Mouse (Mus musculus) kidney, embryonic 16.5 days (tissue): ENCODE measurements at regions not wholly inside any gene's neighbourhood (a gene's known extent, or its start where the extent isn't known, plus 50 kb on each side); places are given as distances from the start of the nearest gene placed in this dataset.

Experiments used
- ATAC-seq: fragments of 200-750 bp; cut with Nextera tagmentation; 2 replicates; pipeline ENCODE4 v1.8.0; 2017; ENCODE audit warnings: moderate TSS enrichment; ENCODE audit not compliant: low FRiP score, low TSS enrichment
- H3K27ac ChIP-seq: fragments of 300-500 bp; sonication (generic); 2 replicates; pipeline ENCODE4 v1.5.1; 2014; ENCODE audit warnings: low read length
- H3K27me3 ChIP-seq: fragments of 300-500 bp; sonication (generic); 2 replicates; pipeline ENCODE4 v1.6.1; 2014; ENCODE audit warnings: low read length, control low read depth, mixed read lengths; ENCODE audit not compliant: insufficient read depth
- H3K36me3 ChIP-seq: fragments of 300-500 bp; sonication (generic); 2 replicates; pipeline ENCODE4 v1.6.1; 2014; ENCODE audit warnings: low read length, control low read depth, mixed read lengths; ENCODE audit not compliant: insufficient read depth
- H3K4me1 ChIP-seq: fragments of 300-500 bp; sonication (generic); 2 replicates; pipeline ENCODE4 v1.6.1; 2014; ENCODE audit warnings: low read length, control low read depth, mixed read lengths; ENCODE audit not compliant: insufficient read depth
- H3K4me2 ChIP-seq: fragments of 300-500 bp; sonication (generic); replicated peaks from 2 replicates; pipeline ENCODE4 v1.6.1; 2014; ENCODE audit warnings: low read depth, low read length
- H3K4me3 ChIP-seq: fragments of 300-500 bp; sonication (generic); 2 replicates; pipeline ENCODE4 v1.5.1; 2014; ENCODE audit warnings: mild to moderate bottlenecking, low read length
- H3K9ac ChIP-seq: fragments of 300-500 bp; sonication (generic); replicated peaks from 2 replicates; pipeline ENCODE4 v1.6.1; 2014; ENCODE audit warnings: low read length
- H3K9me3 ChIP-seq: fragments of 300-500 bp; sonication (generic); 2 replicates; pipeline ENCODE4 v1.6.1; 2016; ENCODE audit warnings: low read length, control low read depth
- WGBS: fragments of 180-500 bp; shearing (Covaris S2); extraction: QIAGEN DNeasy Blood & Tissue Kit; methylation state at CpG from one replicate; pipeline ENCODE4 v1.1.7; 2014; 5-methylcytosine and 5-hydroxymethylcytosine counted together

DNA sequence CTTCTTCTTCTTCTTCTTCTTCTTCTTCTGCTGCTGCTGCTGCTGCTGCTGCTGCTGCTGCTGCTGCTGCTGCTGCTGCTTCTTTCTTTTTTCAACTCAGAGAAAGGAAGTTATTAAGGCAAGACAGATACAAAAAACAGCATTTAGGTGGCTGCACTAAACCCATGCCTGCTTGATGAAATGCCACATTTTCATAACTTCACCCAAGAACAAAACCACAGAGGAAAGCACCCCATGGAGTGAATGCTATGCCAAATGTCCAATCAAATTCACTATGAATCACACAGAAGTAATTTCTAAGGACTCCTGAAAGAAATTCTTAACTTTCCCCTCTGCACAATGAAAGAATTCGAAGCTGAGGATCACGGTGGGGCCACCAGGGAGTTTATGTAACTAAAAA lies 611.9 kb upstream of the Cited2 start:
- Histone ChIP-seq H3K27me3 (no peaks in the 10 kb centered on the region), H3K4me1 (no peaks in the 10 kb centered on the region), H3K27ac (no peak overlapping the region), H3K4me2 (no peak overlapping the region), H3K36me3 (no peaks in the 10 kb centered on the region), H3K9ac (no peak overlapping the region), H3K4me3 (no peak overlapping the region), H3K9me3 (no peaks in the 10 kb centered on the region)
- no peak for ATAC-seq
- WGBS, result 79% methylated on average over 2 of the region's 2 CpGs

DNA sequence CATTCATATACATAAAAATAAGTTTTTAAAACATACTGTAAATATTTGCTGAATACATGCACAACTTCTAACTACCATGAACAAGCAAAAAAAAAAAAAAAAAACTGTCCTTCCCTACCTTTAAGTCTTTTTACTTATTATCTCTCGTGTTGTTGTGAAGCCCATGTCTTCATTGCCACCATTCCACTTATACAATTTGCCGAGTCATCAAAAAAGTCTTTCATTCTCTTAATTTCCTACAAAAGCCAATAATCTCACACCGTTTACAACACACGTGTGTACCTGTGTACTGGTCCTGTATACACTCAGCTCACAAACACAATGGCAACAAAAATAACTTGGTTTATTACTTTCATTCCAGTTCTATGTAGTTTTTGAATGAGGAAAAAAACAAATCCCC lies 608.2 kb upstream of the Cited2 start:
- ATAC-seq, result no peak
- WGBS, result 92% methylated on average over 4 of the region's 4 CpGs
- no peak overlapping the region for H3K27ac ChIP-seq

DNA sequence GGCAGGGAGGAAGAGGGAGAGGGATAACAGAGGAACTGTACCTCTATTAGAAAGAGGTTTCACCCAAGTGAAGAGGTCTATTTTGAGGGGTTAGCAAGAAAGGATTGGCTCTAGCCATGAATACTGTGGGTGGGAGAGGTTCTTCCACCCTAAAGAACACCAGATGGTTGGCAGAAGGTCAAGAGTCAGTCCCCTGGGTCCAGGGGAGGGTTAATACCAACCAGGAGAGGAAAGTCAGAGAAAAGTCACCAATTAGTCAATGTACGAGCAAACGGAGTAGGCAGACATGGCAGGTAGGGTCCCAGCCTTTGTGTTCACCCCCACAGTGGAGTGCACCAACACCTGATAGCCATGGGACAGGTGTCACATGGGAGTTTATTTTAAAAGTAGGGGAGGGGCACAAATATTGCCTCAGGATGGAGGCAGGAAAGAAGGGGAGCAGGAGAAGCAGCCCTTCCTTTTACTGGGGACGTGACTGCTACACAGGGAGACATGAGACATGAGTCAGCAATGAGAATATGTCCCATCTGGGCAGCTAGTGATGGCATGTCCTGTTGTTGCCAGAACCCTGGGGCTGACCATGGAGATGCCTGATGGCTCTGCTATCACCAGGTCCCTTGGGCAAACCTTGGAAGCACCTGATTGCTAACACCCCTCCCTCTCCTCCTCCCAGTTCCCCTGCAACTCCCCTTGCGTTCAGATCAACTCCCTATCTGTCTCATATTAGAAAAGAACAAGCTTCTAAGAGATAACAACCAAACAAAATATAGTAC lies 593.4 kb upstream of the Cited2 start:
- Histone ChIP-seq H3K27ac (no peak overlapping the region), H3K27me3 (no peaks in the 10 kb centered on the region), H3K4me3 (no peak overlapping the region), H3K36me3 (no peaks in the 10 kb centered on the region), H3K4me1 (peaks cover 3% of the 10 kb centered on the region; the same call in 1 of the 2 replicates), H3K9ac (no peak overlapping the region), H3K4me2 (no peak overlapping the region), H3K9me3 (0 out of 2 replicates have a peak, but pooled peaks cover 4% of the 10 kb centered on the region)
- WGBS, result 87% methylated on average over 4 of the region's 4 CpGs
- no peak for ATAC-seq

More for the DNA sequence above, 608.2 kb upstream of the Cited2 start:
- H3K9ac ChIP-seq, result no peak overlapping the region
- no peaks in the 10 kb centered on the region for H3K27me3 ChIP-seq
- no peaks in the 10 kb centered on the region for H3K4me1 ChIP-seq
- H3K4me2 ChIP-seq, result no peak overlapping the region
- no peaks in the 10 kb centered on the region for H3K9me3 ChIP-seq
- H3K36me3 ChIP-seq, result no peaks in the 10 kb centered on the region
- no peak overlapping the region for H3K4me3 ChIP-seq

DNA sequence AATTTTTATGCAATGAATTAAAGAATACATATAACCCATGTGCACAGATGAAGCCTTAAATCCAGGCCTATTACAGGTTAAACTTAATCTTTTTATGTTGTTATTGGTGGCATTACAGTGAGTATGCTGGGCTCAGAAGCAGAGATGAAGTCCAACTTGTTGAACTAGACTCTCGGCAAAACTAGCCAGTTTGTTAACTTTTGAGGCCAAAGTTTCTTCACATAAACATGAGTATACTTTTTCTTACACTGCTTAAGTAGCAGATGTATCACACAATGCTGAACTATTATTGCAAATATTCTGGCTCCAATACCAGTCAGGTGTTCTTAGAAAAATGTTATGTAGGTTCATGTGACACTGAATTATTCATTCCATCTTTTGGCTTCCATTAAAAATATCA lies 592.4 kb upstream of the Cited2 start:
- no peak overlapping the region for H3K4me2 ChIP-seq
- no peaks in the 10 kb centered on the region for H3K36me3 ChIP-seq
- whole genome bisulfite sequencing, result 90% methylated on average over 1 of the region's 1 CpGs
- H3K4me1 ChIP-seq, result peaks cover 3% of the 10 kb centered on the region; the same call in 1 of the 2 replicates
- H3K27ac ChIP-seq, result no peak overlapping the region
- H3K27me3 ChIP-seq, result no peaks in the 10 kb centered on the region
- H3K9ac ChIP-seq, result no peak overlapping the region
- H3K4me3 ChIP-seq, result no peak overlapping the region
- no peak for ATAC-seq
- H3K9me3 ChIP-seq, result no peaks in the 10 kb centered on the region

DNA sequence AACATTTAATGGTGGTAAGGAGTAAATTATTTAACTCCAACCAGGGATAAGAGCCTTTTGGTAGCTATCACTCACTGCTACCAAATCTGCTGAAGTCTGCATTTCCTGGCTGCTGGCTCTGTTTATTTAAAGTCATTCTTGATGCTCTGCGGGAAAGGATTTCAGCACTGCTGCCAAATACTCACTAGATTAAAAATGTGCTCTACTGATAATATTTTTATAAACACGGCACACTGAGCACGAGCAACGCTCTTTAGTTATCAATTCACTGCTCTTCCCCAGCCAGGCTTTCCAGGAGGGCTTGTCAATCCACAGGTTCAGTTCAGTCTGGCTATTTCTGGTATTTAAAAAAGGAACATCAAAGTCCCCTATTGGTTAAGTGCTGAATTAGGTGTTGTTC lies 591.3 kb upstream of the Cited2 start:
- peak; percentile 59; the same call in 1 of the 2 replicates for ATAC-seq

DNA sequence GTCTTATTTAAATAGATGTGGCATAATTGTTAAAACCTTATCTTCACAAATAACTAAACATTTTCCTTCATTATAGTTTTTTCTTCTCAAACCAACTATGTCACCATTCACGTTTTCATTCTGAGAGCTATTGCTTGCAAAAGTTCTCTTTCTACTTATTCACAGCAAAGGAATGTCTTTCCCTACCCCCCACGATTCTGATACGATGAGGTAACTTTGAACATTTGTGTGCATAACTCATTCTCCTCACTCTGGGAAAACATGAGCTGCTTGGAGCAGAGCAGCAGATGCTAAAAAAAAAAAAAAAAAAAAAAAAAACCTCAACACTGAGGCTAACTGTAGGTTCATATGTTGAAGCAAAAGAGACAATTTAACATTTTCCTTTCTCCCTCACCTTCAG lies 547.6 kb upstream of the Cited2 start:
- no peaks in the 10 kb centered on the region for H3K36me3 ChIP-seq
- H3K9me3 ChIP-seq, result no peaks in the 10 kb centered on the region
- H3K27me3 ChIP-seq, result no peaks in the 10 kb centered on the region
- WGBS, result 50% methylated on average over 3 of the region's 3 CpGs
- no peak overlapping the region for H3K9ac ChIP-seq
- no peak overlapping the region for H3K4me2 ChIP-seq
- H3K27ac ChIP-seq, result no peak overlapping the region
- H3K4me3 ChIP-seq, result no peak overlapping the region
- no peak for ATAC-seq
- H3K4me1 ChIP-seq, result no peaks in the 10 kb centered on the region

More for the DNA sequence above, 591.3 kb upstream of the Cited2 start:
- no peaks in the 10 kb centered on the region for H3K27me3 ChIP-seq
- 25% methylated on average over 4 of the region's 4 CpGs for WGBS
- no peaks in the 10 kb centered on the region for H3K9me3 ChIP-seq
- H3K36me3 ChIP-seq, result no peaks in the 10 kb centered on the region
- H3K27ac ChIP-seq, result no peak overlapping the region
- no peak overlapping the region for H3K9ac ChIP-seq
- no peak overlapping the region for H3K4me3 ChIP-seq
- H3K4me1 ChIP-seq, result peaks cover 3% of the 10 kb centered on the region; the same call in 1 of the 2 replicates
- no peak overlapping the region for H3K4me2 ChIP-seq

DNA sequence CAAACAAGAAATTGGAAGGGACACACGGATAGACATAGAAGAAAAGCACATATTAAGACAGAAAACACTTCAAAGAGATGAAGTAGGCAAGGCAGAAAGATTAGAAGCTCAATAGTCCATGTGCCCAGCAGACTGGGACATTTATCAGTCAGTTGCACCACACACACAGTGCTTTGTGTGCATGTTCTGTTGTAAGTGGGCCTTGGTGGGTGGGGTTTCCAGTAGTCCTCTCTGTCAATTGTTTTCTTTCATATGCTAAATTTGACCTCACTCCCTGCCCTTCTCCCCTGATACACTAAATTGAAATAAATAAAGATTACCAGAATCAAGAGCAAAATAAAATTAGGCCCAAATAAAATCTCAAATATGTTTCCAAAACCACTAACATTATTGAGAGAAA lies 546.0 kb upstream of the Cited2 start:
- Histone ChIP-seq H3K4me1 (no peaks in the 10 kb centered on the region), H3K27me3 (no peaks in the 10 kb centered on the region), H3K36me3 (no peaks in the 10 kb centered on the region), H3K4me3 (no peak overlapping the region), H3K27ac (no peak overlapping the region), H3K9ac (no peak overlapping the region), H3K9me3 (no peaks in the 10 kb centered on the region), H3K4me2 (no peak overlapping the region)
- ATAC-seq, result no peak
- 90% methylated on average over 1 of the region's 1 CpGs for WGBS

DNA sequence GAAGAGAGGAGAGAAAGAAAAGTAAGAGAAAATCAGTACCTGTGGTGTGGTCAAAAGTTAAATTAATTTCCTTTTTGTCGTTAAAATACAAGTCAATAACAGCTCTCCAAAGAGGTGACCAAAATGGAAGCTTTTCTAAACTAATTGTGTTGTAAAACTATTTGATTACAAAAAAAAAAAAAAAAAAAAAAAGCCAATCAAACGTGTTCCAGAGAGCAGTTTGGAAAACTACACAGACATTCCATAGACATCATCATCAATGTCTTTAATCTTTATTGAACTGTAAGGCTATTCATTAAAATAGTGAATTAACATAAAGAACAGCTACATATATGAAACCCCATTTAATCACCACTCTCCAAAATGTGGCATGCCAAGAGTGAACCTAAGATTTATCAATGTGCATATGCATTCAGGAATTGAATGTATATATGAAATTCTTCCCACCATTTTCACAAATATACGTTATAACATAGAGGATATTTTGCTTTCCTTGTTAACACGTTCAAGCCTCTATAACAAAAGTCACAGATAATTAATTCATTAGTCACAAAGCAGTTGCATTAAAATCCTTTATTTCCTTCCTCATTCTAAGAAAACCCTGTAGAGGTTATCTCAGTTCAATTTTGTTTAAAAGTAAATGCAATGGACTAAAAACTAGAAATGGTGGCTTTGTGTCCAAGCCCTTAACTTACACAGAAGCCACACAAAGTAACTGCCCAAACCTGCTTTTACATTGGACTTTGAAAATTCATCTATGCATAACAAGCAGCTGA lies 545.3 kb upstream of the Cited2 start:
- no peak overlapping the region for H3K27ac ChIP-seq
- H3K4me1 ChIP-seq, result no peaks in the 10 kb centered on the region
- H3K9ac ChIP-seq, result no peak overlapping the region
- no peak for ATAC-seq
- no peaks in the 10 kb centered on the region for H3K27me3 ChIP-seq
- H3K4me2 ChIP-seq, result no peak overlapping the region
- WGBS, result 81% methylated on average over 4 of the region's 4 CpGs
- H3K36me3 ChIP-seq, result no peaks in the 10 kb centered on the region
- H3K9me3 ChIP-seq, result no peaks in the 10 kb centered on the region
- no peak overlapping the region for H3K4me3 ChIP-seq

DNA sequence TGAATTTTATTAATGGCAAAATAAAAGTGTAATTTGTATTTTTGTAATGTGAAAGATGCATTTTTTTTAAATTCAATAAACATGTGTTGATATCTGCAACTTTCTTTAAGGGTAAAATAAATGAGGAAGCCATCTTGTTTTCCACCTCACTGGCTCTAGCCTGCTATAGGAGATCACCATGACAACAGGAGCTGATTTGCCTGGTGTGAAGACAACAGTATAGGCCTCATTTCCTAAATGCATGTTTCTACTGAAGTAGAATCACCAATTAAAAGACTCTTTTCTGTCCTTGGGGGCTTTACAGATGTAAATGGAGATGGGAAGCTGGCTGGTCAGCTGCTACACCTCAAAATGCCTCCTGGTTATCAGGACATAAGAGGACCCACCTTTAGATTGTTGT lies 544.4 kb upstream of the Cited2 start:
- H3K4me1 ChIP-seq, result no peaks in the 10 kb centered on the region
- H3K9ac ChIP-seq, result no peak overlapping the region
- no peak overlapping the region for H3K4me3 ChIP-seq
- no peak overlapping the region for H3K27ac ChIP-seq
- ATAC-seq, result no peak
- H3K9me3 ChIP-seq, result no peaks in the 10 kb centered on the region
- no peaks in the 10 kb centered on the region for H3K36me3 ChIP-seq
- no peak overlapping the region for H3K4me2 ChIP-seq
- H3K27me3 ChIP-seq, result no peaks in the 10 kb centered on the region

DNA sequence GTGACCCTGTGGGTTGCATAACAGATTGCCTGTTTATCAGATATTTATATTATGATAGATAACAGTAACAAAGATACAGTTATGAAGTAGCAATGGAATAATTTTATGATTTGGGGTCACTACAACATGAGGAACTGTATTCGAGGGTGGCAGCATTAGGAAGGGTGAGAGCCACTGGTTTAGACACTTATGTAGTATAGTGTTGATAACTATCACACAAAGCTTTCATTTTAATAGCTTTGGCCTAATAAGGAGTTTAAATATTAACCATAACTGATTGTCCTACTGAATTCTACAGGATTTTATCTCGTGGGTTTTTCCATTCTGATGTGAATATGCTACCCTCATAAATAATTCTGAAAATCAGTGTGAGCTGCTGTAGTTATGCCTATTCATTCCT lies 538.6 kb upstream of the Cited2 start:
- Histone ChIP-seq H3K36me3 (no peaks in the 10 kb centered on the region), H3K9ac (no peak overlapping the region), H3K4me3 (no peak overlapping the region), H3K27ac (peak overlapping the region; percentile 16; the same call in 1 of the 2 replicates), H3K4me2 (no peak overlapping the region), H3K27me3 (no peaks in the 10 kb centered on the region), H3K9me3 (no peaks in the 10 kb centered on the region; the same call in 1 of the 2 replicates), H3K4me1 (no peaks in the 10 kb centered on the region)
- 0 out of 2 replicates have a peak, but pooled peaks have one; percentile 27 for ATAC-seq
- 58% methylated on average over 2 of the region's 2 CpGs for WGBS
